Mouse (Mus musculus): ENCODE data around the gene Pld4. TPM values are rescaled to one million over a fixed set of nuclear protein-coding genes. Genes with fewer than 3 reads are reported as not detected.
A peak's percentile ranks its signal among the peaks of the same experiment; 100 is the strongest.

Pld4 gene
- total RNA-seq, 2 experiments from 2014 or later, result 3.4 to 4.1 TPM

- no peak for DNase-seq
These were observed 22.0 kb upstream of the Pld4 start for GRCm38 (mm10) chr12:112738281-112739022.

- DNase-seq, result no peak
These were observed 21.4 kb upstream of the Pld4 start for GRCm38 (mm10) chr12:112739023-112739568.

GRCm38 (mm10) chr12:112742768-112743167, 17.7 kb upstream of the Pld4 start:
- DNase-seq, result no peak

GRCm38 (mm10) chr12:112743168-112743975, 17.1 kb upstream of the Pld4 start:
- peak; percentile 91 for DNase-seq

GRCm38 (mm10) chr12:112744211-112744610, 16.2 kb upstream of the Pld4 start:
- DNase-seq, result no peak

GRCm38 (mm10) chr12:112744891-112745580, 15.4 kb upstream of the Pld4 start:
- DNase-seq, result no peak

GRCm38 (mm10) chr12:112745716-112746115, 14.7 kb upstream of the Pld4 start:
- no peak for DNase-seq

- no peak for DNase-seq
These were observed 14.0 kb upstream of the Pld4 start for GRCm38 (mm10) chr12:112746461-112746807.

GRCm38 (mm10) chr12:112746808-112747605, 13.4 kb upstream of the Pld4 start:
- peak; percentile 62 for DNase-seq

GRCm38 (mm10) chr12:112747606-112747970, 12.9 kb upstream of the Pld4 start:
- no peak for DNase-seq

- DNase-seq, result no peak
These were observed 9.5 kb upstream of the Pld4 start for GRCm38 (mm10) chr12:112750976-112751375.

- DNase-seq, result no peak
These were observed 8.1 kb upstream of the Pld4 start for GRCm38 (mm10) chr12:112752399-112752798.

GRCm38 (mm10) chr12:112755900-112756299, 4.6 kb upstream of the Pld4 start:
- no peak for DNase-seq

GRCm38 (mm10) chr12:112757896-112758295, 2.6 kb upstream of the Pld4 start:
- DNase-seq, result no peak

GRCm38 (mm10) chr12:112759471-112759870, 984 bp upstream of the Pld4 start:
- no peak for DNase-seq

- DNase-seq, result no peak
These were observed 956 bp downstream of the Pld4 start for GRCm38 (mm10) chr12:112761411-112761810.

- peak; percentile 12 for DNase-seq
These were observed 1.6 kb downstream of the Pld4 start for GRCm38 (mm10) chr12:112762018-112762417.

GRCm38 (mm10) chr12:112763176-112763575, 2.7 kb downstream of the Pld4 start:
- DNase-seq, result peak; percentile 3

GRCm38 (mm10) chr12:112764141-112764540, 3.7 kb downstream of the Pld4 start:
- DNase-seq, result peak; percentile 5

- DNase-seq, result no peak
These were observed 4.5 kb downstream of the Pld4 start for GRCm38 (mm10) chr12:112764991-112765390.

- DNase-seq, result no peak
These were observed 6.1 kb downstream of the Pld4 start for GRCm38 (mm10) chr12:112766586-112766985.

All from heart, postnatal 4 days (tissue).